Mouse (Mus musculus) spleen, adult 10 weeks (tissue): ENCODE data around the gene Olfr1257. TPM values are rescaled to one million over a fixed set of nuclear protein-coding genes. Genes with fewer than 3 reads are reported as not detected.

ENCODE experiments used
- polyA plus RNA-seq: library from polyadenylated mRNA; stranded (reverse); fragments of 350-450 nt; fragmentation: Illumina TruSeq; extraction: RNeasy Lipid Tissue Mini Kit (QIAGEN cat#74804); gene quantifications from one replicate; pipeline ENCODE4 v1.2.3, GENCODE M21; 2015; ENCODE audit warnings: low replicate concordance; ENCODE audit not compliant: insufficient read depth

Olfr1257 gene
- polyA plus RNA-seq: not detected

GRCm38 (mm10) chr2:89878137-89878536 lies at the start of gene Olfr1257:
Olfr1257 (plus strand) TSS chr2:89878437.

GRCm38 (mm10) chr2:89841455-89841854 lies 36.8 kb upstream of the Olfr1257 start, which contains the start of gene Olfr1256:
Olfr1256 (minus strand) TSS chr2:89841555.

GRCm38 (mm10) chr2:89848105-89848504 lies 30.1 kb upstream of the Olfr1257 start, which contains the start of gene Olfr48:
Olfr48 (minus strand) TSS chr2:89848205.

GRCm38 (mm10) chr2:89927009-89927408 lies 48.8 kb downstream of the Olfr1257 start, which contains the start of gene Olfr1258:
Olfr1258 (plus strand) TSS chr2:89927309.

Other genes starting within 250 kb of the Olfr1257 start
- gene Olfr1249, start 243.5 kb upstream of the Olfr1257 start, polyA plus RNA-seq: not detected
- not detected for gene Olfr1250, start 217.0 kb upstream of the Olfr1257 start, polyA plus RNA-seq
- gene Olfr1251, start 206.5 kb upstream of the Olfr1257 start, polyA plus RNA-seq: not detected
- not detected for gene Olfr1252, start 153.4 kb upstream of the Olfr1257 start, polyA plus RNA-seq
- not detected for gene Olfr1253, start 121.3 kb upstream of the Olfr1257 start, polyA plus RNA-seq
- not detected for gene Olfr1254, start 84.8 kb upstream of the Olfr1257 start, polyA plus RNA-seq
- not detected for gene Olfr1255, start 66.4 kb upstream of the Olfr1257 start, polyA plus RNA-seq
- not detected for gene Olfr1256, start 36.9 kb upstream of the Olfr1257 start, polyA plus RNA-seq
- gene Olfr48, start 30.2 kb upstream of the Olfr1257 start, polyA plus RNA-seq: not detected
- gene Olfr1258, start 48.9 kb downstream of the Olfr1257 start, polyA plus RNA-seq: not detected
- gene Olfr1259, start 70.2 kb downstream of the Olfr1257 start, polyA plus RNA-seq: not detected
- gene Olfr1260, start 95.9 kb downstream of the Olfr1257 start, polyA plus RNA-seq: not detected
- not detected for gene Olfr1261, start 112.8 kb downstream of the Olfr1257 start, polyA plus RNA-seq
- gene Olfr1262, start 121.7 kb downstream of the Olfr1257 start, polyA plus RNA-seq: not detected
- gene Olfr1263, start 133.7 kb downstream of the Olfr1257 start, polyA plus RNA-seq: not detected
- gene Olfr1264, start 147.1 kb downstream of the Olfr1257 start, polyA plus RNA-seq: not detected
- not detected for gene Olfr1265, start 156.9 kb downstream of the Olfr1257 start, polyA plus RNA-seq
- gene Olfr140, start 185.2 kb downstream of the Olfr1257 start, polyA plus RNA-seq: not detected
- gene Olfr1269, start 243.0 kb downstream of the Olfr1257 start, polyA plus RNA-seq: not detected